Mouse (Mus musculus) intestine, embryonic 15.5 days (tissue): Measurements from ENCODE around the gene Aknad1. TPM values are rescaled to one million over a fixed set of nuclear protein-coding genes. Genes with fewer than 3 reads are reported as not detected.

Source experiments
- ATAC-seq: fragments of 200-750 bp; cut with Nextera tagmentation; 2 replicates; pipeline ENCODE4 v1.8.0; 2017; ENCODE audit warnings: moderate TSS enrichment, moderate library complexity
- H3K27ac ChIP-seq: fragments of 300-500 bp; sonication (generic); 2 replicates; pipeline ENCODE4 v1.5.1; 2015; ENCODE audit warnings: mild to moderate bottlenecking, inconsistent platforms
- H3K27me3 ChIP-seq: fragments of 300-500 bp; sonication (generic); replicated peaks from 2 replicates; pipeline ENCODE4 v1.6.1; 2015; ENCODE audit warnings: inconsistent platforms
- H3K36me3 ChIP-seq: fragments of 300-500 bp; sonication (generic); 2 replicates; pipeline ENCODE4 v1.6.1; 2015; ENCODE audit warnings: inconsistent platforms
- H3K4me1 ChIP-seq: fragments of 300-500 bp; sonication (generic); replicated peaks from 2 replicates; pipeline ENCODE4 v1.6.1; 2015; ENCODE audit warnings: inconsistent platforms
- H3K4me2 ChIP-seq: fragments of 300-500 bp; sonication (generic); replicated peaks from 2 replicates; pipeline ENCODE4 v1.6.1; 2015; ENCODE audit warnings: mild to moderate bottlenecking, inconsistent platforms
- H3K4me3 ChIP-seq: fragments of 300-500 bp; sonication (generic); replicated peaks from 2 replicates; pipeline ENCODE4 v1.5.1; 2015; ENCODE audit warnings: inconsistent platforms
- H3K9ac ChIP-seq: fragments of 300-500 bp; sonication (generic); 2 replicates; pipeline ENCODE4 v1.6.1; 2015; ENCODE audit warnings: inconsistent platforms
- H3K9me3 ChIP-seq: fragments of 300-500 bp; sonication (generic); 2 replicates; pipeline ENCODE4 v1.6.1; 2016; ENCODE audit warnings: inconsistent platforms
- WGBS: fragments of 180-500 bp; shearing (Covaris S2); methylation state at CpG from one replicate; pipeline ENCODE4 v1.1.7; 2015; 5-methylcytosine and 5-hydroxymethylcytosine counted together
- polyA plus RNA-seq: library from polyadenylated mRNA; unstranded; fragments of >200 nt; fragmentation: Nextera tagmentation; extraction: Ambion mirVana; gene quantifications from 2 replicates; pipeline ENCODE4 v1.2.1, GENCODE M21; 2015

Gene Aknad1
- polyA plus RNA-seq, 1 experiment from 2014 or later: 0.10 TPM

DNA sequence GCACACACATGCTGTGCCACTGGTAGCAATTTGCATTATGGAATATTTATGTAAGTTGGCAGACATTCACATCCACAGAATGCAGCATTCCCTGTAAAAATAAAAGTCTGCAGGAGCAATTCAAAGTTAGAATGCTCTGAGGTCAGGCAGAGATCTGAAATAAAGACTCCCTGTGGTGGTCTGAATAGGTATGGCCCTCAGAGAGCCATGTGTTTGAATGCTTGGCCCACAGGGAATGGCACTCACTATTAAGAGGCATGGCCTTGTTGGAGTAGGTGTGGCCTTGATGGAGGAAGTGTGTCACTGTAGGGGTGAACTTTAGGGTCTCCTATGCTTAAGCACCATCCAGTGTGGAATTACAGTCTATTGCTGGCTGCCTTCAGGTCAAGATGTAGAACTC lies 53.0 kb downstream of the Aknad1 start:
- H3K4me1 ChIP-seq: no peaks in the 10 kb centered on the region
- no peaks in the 10 kb centered on the region for H3K9me3 ChIP-seq
- ATAC-seq: no peak
- H3K9ac ChIP-seq: no peak overlapping the region
- no peak overlapping the region for H3K4me3 ChIP-seq
- H3K36me3 ChIP-seq: peaks cover 10% of the 10 kb centered on the region; the same call in 1 of the 2 replicates
- no peaks in the 10 kb centered on the region for H3K27me3 ChIP-seq
- no peak overlapping the region for H3K27ac ChIP-seq
- H3K4me2 ChIP-seq: no peak overlapping the region

DNA sequence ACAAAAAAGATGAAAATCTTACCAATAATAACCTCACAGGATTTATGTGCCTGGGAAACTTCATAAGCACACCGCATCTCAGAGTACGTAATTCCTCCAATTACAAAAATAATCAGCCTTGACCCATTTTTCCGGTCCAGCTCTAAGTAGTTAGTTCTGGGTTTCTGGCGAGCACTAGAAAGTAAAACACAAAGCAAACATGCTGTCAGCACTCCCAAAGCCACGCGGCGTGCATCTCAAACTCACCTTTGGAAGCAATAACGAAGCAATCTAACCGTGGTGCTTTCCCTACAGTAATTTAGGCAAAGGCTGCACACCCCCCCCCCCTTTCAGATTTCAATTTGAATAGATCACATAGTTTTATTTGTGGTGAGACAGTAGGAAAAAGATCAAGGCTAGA lies 55.3 kb downstream of the Aknad1 start:
- no peak overlapping the region for H3K9ac ChIP-seq
- no peaks in the 10 kb centered on the region for H3K4me1 ChIP-seq
- ATAC-seq: no peak
- no peak overlapping the region for H3K27ac ChIP-seq
- no peaks in the 10 kb centered on the region for H3K27me3 ChIP-seq
- H3K9me3 ChIP-seq: no peaks in the 10 kb centered on the region
- H3K4me2 ChIP-seq: no peak overlapping the region
- WGBS: 93% methylated on average over 9 of the region's 9 CpGs
- H3K4me3 ChIP-seq: no peak overlapping the region
- peaks cover 18% of the 10 kb centered on the region; the same call in 1 of the 2 replicates for H3K36me3 ChIP-seq

DNA sequence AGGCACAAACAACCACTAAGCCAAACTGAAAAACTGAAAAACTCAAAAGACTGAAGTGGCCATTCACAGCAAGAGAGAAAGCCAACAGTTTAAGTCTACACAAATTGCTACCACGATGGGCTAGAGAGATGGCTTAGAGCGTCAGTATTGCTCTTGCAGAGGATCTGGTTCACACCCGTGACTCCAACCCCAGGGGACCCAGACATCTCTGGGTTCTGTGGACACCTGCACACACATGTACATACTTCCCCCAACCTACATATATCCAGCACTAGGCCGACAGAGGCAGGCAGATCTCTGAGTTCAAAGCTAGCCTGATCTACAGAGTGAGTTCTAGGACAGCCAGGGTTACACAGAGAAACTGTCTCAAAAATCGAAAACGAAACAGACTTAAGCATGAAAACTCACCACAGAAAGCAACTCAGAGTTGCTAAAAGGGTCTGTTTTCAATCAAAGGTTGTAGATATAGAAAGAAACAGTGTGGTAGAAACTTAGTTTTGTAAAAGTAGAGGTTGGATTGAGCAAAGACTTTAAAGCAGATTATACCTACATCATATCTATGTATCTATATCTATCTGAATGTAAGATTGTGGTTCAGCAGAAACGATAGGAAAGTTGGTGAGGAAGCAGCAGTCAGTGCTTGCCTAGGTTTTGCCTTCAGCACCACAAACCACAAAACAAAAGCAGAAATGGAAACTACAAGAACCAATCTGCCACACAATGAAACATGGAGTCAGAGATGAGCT lies 56.3 kb downstream of the Aknad1 start:
- WGBS: 83% methylated on average over 7 of the region's 7 CpGs
- ATAC-seq: no peak
- H3K4me3 ChIP-seq: no peak overlapping the region
- H3K27me3 ChIP-seq: no peaks in the 10 kb centered on the region
- no peaks in the 10 kb centered on the region for H3K9me3 ChIP-seq
- H3K4me2 ChIP-seq: no peak overlapping the region
- no peak overlapping the region for H3K27ac ChIP-seq
- H3K4me1 ChIP-seq: no peaks in the 10 kb centered on the region
- H3K9ac ChIP-seq: no peak overlapping the region
- H3K36me3 ChIP-seq: peaks cover 18% of the 10 kb centered on the region; the same call in 1 of the 2 replicates

DNA sequence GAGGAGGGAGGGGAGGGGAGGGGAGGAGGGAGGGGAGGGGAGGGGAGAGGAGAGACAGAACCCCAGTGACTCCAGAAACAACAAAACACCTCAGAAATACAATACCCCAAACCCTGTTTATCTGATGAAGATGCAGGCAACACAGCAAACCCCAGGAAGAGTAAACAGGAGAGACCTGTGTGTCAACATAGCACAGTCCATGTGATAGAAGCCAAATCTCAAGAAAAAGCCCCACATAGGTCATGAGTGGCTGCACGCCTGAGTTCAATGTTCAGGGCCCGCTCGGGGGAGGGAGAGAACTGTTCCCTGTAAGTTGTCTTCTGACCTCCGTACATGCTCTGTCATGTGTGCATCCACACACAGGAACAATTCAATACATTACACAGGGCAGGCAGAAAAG lies 56.9 kb downstream of the Aknad1 start:
- Histone ChIP-seq H3K9me3 (no peaks in the 10 kb centered on the region), H3K27me3 (no peaks in the 10 kb centered on the region), H3K36me3 (peaks cover 19% of the 10 kb centered on the region), H3K4me1 (no peaks in the 10 kb centered on the region), H3K4me3 (no peak overlapping the region), H3K27ac (no peak overlapping the region), H3K4me2 (no peak overlapping the region), H3K9ac (no peak overlapping the region)
- no peak for ATAC-seq
- WGBS: 87% methylated on average over 4 of the region's 4 CpGs

DNA sequence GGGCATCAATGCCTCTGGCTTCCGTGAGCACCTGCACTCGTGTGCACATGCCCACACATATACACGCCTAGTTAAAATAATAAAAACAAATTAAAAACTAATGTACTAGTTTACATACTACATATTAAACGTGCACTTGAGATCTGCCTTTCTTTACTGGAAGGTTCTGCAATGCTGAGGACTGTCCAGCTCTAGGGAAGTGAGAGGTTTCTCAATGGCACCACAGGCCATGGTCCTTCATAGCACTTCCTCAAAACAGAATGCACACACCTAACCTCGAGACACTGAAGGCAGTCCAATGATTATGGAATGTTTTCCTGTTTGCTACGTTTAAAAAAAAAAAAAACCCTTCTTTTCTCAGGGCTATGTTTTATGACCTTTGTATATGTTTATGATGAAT lies 58.3 kb downstream of the Aknad1 start:
- Histone ChIP-seq H3K9ac (no peak overlapping the region), H3K9me3 (no peaks in the 10 kb centered on the region), H3K4me1 (no peaks in the 10 kb centered on the region), H3K27ac (no peak overlapping the region), H3K4me3 (no peak overlapping the region), H3K27me3 (no peaks in the 10 kb centered on the region), H3K4me2 (no peak overlapping the region), H3K36me3 (peaks cover 25% of the 10 kb centered on the region)
- WGBS: 87% methylated on average over 6 of the region's 6 CpGs
- ATAC-seq: no peak

DNA sequence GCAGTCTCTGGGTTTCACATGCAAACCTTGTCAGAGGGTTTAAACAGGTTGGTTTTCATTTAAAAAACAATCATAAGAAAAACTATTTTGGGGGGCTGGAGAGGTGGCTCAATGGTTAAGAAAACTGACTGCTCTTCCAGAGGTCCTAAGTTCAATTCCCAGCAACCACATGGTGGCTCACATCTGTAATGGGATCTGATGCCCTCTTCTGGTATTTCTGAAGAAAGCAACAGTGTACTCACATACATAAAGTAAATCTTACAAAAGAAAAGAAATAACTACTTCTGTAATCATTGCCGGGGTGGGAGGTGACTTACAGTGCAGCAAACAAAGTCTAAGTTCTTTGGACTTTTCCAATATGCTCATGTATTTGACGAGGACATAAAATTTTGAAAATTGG lies 58.9 kb downstream of the Aknad1 start:
- Histone ChIP-seq H3K9me3 (no peaks in the 10 kb centered on the region), H3K4me1 (no peaks in the 10 kb centered on the region), H3K27ac (no peak overlapping the region), H3K4me2 (no peak overlapping the region), H3K4me3 (no peak overlapping the region), H3K36me3 (peaks cover 31% of the 10 kb centered on the region), H3K27me3 (no peaks in the 10 kb centered on the region), H3K9ac (no peak overlapping the region)
- ATAC-seq: no peak
- WGBS: 86% methylated on average over 2 of the region's 2 CpGs

DNA sequence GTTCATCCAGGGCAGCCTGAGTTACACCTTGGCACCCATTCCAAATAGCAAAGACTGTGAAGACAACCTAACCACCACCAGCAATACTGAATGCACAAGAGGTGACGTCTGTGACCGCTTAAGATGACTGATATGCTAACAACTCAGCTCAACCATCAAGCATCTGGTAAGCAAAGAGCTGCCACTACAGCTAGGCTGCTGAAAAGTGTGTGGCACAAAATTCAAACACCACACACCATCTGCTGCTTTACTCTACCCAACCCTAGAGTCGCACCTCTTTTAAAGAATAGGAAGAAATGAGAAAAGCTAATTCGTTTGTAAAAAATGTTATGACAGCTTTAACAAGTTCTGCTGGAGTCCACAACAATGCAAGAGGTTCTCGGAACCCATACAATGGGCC lies 66.2 kb downstream of the Aknad1 start:
- no peak overlapping the region for H3K27ac ChIP-seq
- WGBS: 87% methylated on average over 5 of the region's 5 CpGs
- H3K9ac ChIP-seq: no peak overlapping the region
- H3K4me1 ChIP-seq: no peaks in the 10 kb centered on the region
- no peak overlapping the region for H3K4me3 ChIP-seq
- no peak overlapping the region for H3K4me2 ChIP-seq
- no peak for ATAC-seq
- H3K36me3 ChIP-seq: peaks cover 24% of the 10 kb centered on the region
- H3K27me3 ChIP-seq: no peaks in the 10 kb centered on the region
- H3K9me3 ChIP-seq: no peaks in the 10 kb centered on the region

DNA sequence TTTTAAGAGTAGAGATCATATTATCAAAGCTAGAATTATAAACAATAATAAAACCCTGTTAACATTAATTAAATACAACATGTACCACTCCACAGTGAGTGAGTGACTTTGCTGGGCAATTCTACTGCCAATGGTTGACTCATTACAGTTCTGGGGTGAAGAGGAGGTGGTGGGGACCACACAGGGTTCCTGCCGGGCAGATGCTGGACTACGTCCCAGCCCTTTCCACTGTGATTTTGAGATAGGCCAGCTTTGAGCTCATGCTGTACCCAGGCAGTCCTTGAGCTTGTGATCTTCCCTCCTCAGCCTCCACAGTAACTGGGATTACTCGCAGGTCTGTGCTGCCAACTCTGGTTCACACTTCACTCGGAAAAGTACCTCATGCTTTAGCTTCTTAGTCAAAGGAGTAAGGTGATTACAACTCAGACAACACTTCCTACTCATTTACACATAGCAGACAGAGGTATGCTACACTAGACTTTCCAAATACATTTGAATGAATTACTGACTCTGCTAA lies 71.3 kb downstream of the Aknad1 start:
- Histone ChIP-seq H3K4me2 (no peak overlapping the region), H3K36me3 (peaks cover 8% of the 10 kb centered on the region; the same call in 1 of the 2 replicates), H3K27ac (no peak overlapping the region), H3K9me3 (no peaks in the 10 kb centered on the region), H3K4me1 (no peaks in the 10 kb centered on the region), H3K4me3 (no peak overlapping the region), H3K9ac (no peak overlapping the region), H3K27me3 (no peaks in the 10 kb centered on the region)
- ATAC-seq: no peak
- WGBS: 78% methylated on average over 4 of the region's 4 CpGs

DNA sequence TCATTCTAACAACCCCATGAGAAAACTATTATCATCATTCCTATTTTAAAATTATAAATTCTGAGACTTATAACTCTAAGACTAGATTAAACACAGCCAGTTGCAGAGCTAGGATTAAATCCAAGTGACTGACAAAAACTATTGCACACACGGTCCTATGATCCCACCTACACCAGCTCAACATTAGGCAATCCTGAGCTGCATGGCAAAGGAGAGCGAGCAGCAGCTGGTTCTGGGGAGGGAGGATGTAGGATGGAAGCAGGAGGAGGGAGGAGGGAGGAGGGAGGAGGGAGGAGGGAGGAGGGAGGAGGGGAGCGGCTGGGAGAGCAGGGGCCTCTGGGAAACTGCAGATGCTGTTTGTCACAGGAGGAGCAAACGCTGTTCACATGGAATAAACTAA lies 76.2 kb downstream of the Aknad1 start:
- H3K27ac ChIP-seq: no peak overlapping the region
- H3K4me1 ChIP-seq: no peaks in the 10 kb centered on the region
- WGBS: 67% methylated on average over 4 of the region's 4 CpGs
- peaks cover 8% of the 10 kb centered on the region; the same call in 1 of the 2 replicates for H3K36me3 ChIP-seq
- no peak overlapping the region for H3K4me2 ChIP-seq
- no peak overlapping the region for H3K9ac ChIP-seq
- ATAC-seq: no peak
- no peaks in the 10 kb centered on the region for H3K9me3 ChIP-seq
- no peaks in the 10 kb centered on the region for H3K27me3 ChIP-seq
- no peak overlapping the region for H3K4me3 ChIP-seq

DNA sequence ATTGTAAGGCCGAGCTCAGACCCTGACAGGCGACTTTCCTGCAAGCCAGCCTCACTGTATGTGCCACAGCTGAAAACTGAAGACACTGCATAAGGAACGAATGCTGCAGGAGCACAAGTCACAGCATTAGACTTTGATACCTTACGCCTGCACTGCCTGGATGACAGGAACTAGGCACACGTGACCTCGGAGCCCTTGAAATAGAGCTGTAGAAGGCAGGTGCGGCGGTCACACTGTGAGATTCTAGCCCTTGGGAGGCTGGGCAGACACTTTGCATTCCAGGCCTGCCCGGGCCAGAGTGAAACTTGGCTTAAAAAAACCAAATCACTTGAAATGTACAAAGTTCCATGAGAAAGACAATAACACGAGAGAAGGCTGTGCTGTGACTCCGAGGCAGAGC lies 91.0 kb downstream of the Aknad1 start:
- H3K9me3 ChIP-seq: no peaks in the 10 kb centered on the region
- H3K4me3 ChIP-seq: no peak overlapping the region
- peak; percentile 93 for ATAC-seq
- no peak overlapping the region for H3K27ac ChIP-seq
- H3K27me3 ChIP-seq: no peaks in the 10 kb centered on the region
- WGBS: 77% methylated on average over 11 of the region's 11 CpGs
- 0 out of 2 replicates have a peak, but pooled peaks cover 2% of the 10 kb centered on the region for H3K4me1 ChIP-seq
- 0 out of 2 replicates have a peak, but pooled peaks cover 4% of the 10 kb centered on the region for H3K36me3 ChIP-seq
- no peak overlapping the region for H3K9ac ChIP-seq
- no peak overlapping the region for H3K4me2 ChIP-seq

DNA sequence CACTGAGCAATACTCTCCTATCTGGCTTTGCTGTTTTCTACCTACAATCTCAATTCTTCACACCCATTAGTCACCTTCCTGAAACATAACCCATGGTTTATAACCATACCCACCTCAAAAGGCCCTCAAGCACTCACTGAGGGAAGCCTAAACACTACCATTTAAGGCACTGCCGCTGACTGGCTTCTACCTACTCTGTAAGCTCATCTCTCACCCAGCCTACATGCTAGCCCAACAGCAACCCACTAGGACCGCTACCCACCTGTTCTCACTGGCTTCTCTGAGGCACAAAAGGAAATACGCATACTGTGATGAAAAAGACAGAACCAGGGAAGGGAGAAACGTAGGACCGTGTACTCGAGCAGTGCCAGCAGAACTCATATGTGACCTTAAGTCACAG lies 92.3 kb downstream of the Aknad1 start:
- Histone ChIP-seq H3K4me3 (no peak overlapping the region), H3K9ac (no peak overlapping the region), H3K4me2 (no peak overlapping the region), H3K36me3 (0 out of 2 replicates have a peak, but pooled peaks cover 2% of the 10 kb centered on the region), H3K27ac (no peak overlapping the region), H3K27me3 (no peaks in the 10 kb centered on the region), H3K4me1 (0 out of 2 replicates have a peak, but pooled peaks cover 2% of the 10 kb centered on the region), H3K9me3 (no peaks in the 10 kb centered on the region)
- WGBS: 92% methylated on average over 6 of the region's 6 CpGs
- ATAC-seq: no peak
